Mouse (Mus musculus) neural tube, embryonic 13.5 days (tissue): ENCODE results near the gene Tes. TPM values are rescaled to one million over a fixed set of nuclear protein-coding genes. Genes with fewer than 3 reads are reported as not detected.

Source experiments
- ATAC-seq: fragments of 200-750 bp; cut with Nextera tagmentation; 2 replicates; pipeline ENCODE4 v1.8.0; 2017; ENCODE audit warnings: low read depth, mild to moderate bottlenecking, moderate TSS enrichment, moderate library complexity
- H3K27ac ChIP-seq: fragments of 300-500 bp; sonication (generic); replicated peaks from 2 replicates; pipeline ENCODE4 v1.5.1; 2015; ENCODE audit warnings: moderate library complexity, mild to moderate bottlenecking, inconsistent platforms
- H3K27me3 ChIP-seq: fragments of 300-500 bp; sonication (generic); 2 replicates; pipeline ENCODE4 v1.6.1; 2015; ENCODE audit warnings: mild to moderate bottlenecking, inconsistent platforms
- H3K36me3 ChIP-seq: fragments of 300-500 bp; sonication (generic); 2 replicates; pipeline ENCODE4 v1.6.1; 2015; ENCODE audit warnings: mild to moderate bottlenecking, inconsistent platforms
- H3K4me1 ChIP-seq: fragments of 300-500 bp; sonication (generic); replicated peaks from 2 replicates; pipeline ENCODE4 v1.6.1; 2015; ENCODE audit warnings: inconsistent platforms
- H3K4me2 ChIP-seq: fragments of 300-500 bp; sonication (generic); 2 replicates; pipeline ENCODE4 v1.6.1; 2015; ENCODE audit warnings: inconsistent platforms, mild to moderate bottlenecking, moderate library complexity
- H3K4me3 ChIP-seq: fragments of 300-500 bp; sonication (generic); 2 replicates; pipeline ENCODE4 v1.5.1; 2015; ENCODE audit warnings: mild to moderate bottlenecking, inconsistent platforms
- H3K9ac ChIP-seq: fragments of 300-500 bp; sonication (generic); 2 replicates; pipeline ENCODE4 v1.6.1; 2015; ENCODE audit warnings: moderate library complexity, mild to moderate bottlenecking, inconsistent platforms
- H3K9me3 ChIP-seq: fragments of 300-500 bp; sonication (generic); 2 replicates; pipeline ENCODE4 v1.6.1; 2016; ENCODE audit warnings: inconsistent platforms
- WGBS: fragments of 180-500 bp; shearing (Covaris S2); methylation state at CpG from one replicate; pipeline ENCODE4 v1.1.7; 2015; 5-methylcytosine and 5-hydroxymethylcytosine counted together
- polyA plus RNA-seq: library from polyadenylated mRNA; unstranded; fragments of >200 nt; fragmentation: Nextera tagmentation; extraction: Ambion mirVana; gene quantifications from 2 replicates; pipeline ENCODE4 v1.2.1, GENCODE M21; 2015

The Tes gene
- polyA plus RNA-seq, 1 experiment from 2014 or later: 72.7 TPM

GRCm38 (mm10) chr6:17115046-17115790 lies 50.3 kb downstream of the Tes start:
- Histone ChIP-seq H3K9me3 (no peaks in the 10 kb centered on the region), H3K27ac (no peak overlapping the region), H3K9ac (no peak overlapping the region), H3K4me3 (no peak overlapping the region), H3K36me3 (no peaks in the 10 kb centered on the region), H3K4me1 (no peaks in the 10 kb centered on the region), H3K4me2 (no peak overlapping the region), H3K27me3 (no peaks in the 10 kb centered on the region)
- ATAC-seq: no peak
- 78% methylated on average over 2 of the region's 2 CpGs for WGBS

- no peaks in the 10 kb centered on the region for H3K4me1 ChIP-seq
- ATAC-seq: no peak
These were observed 54.7 kb downstream of the Tes start for GRCm38 (mm10) chr6:17119521-17120232.

GRCm38 (mm10) chr6:17140021-17140420 lies 75.1 kb downstream of the Tes start:
- H3K27ac ChIP-seq: no peak overlapping the region
- no peak overlapping the region for H3K4me3 ChIP-seq
- H3K4me1 ChIP-seq: peaks cover 9% of the 10 kb centered on the region; the same call in 1 of the 2 replicates
- H3K27me3 ChIP-seq: no peaks in the 10 kb centered on the region
- 85% methylated on average over 2 of the region's 2 CpGs for WGBS
- ATAC-seq: no peak
- H3K4me2 ChIP-seq: no peak overlapping the region
- no peak overlapping the region for H3K9ac ChIP-seq
- no peaks in the 10 kb centered on the region for H3K36me3 ChIP-seq
- H3K9me3 ChIP-seq: no peaks in the 10 kb centered on the region

More at GRCm38 (mm10) chr6:17119521-17120232, 54.7 kb downstream of the Tes start:
- 92% methylated on average over 7 of the region's 7 CpGs for WGBS
- no peak overlapping the region for H3K4me2 ChIP-seq
- H3K27ac ChIP-seq: no peak overlapping the region
- H3K9ac ChIP-seq: no peak overlapping the region
- H3K9me3 ChIP-seq: no peaks in the 10 kb centered on the region
- no peaks in the 10 kb centered on the region for H3K27me3 ChIP-seq
- H3K4me3 ChIP-seq: no peak overlapping the region
- no peaks in the 10 kb centered on the region for H3K36me3 ChIP-seq

- ATAC-seq: peak; percentile 23; the same call in 1 of the 2 replicates
- Histone ChIP-seq H3K27ac (no peak overlapping the region), H3K4me1 (peaks cover 9% of the 10 kb centered on the region; the same call in 1 of the 2 replicates), H3K9me3 (no peaks in the 10 kb centered on the region), H3K36me3 (no peaks in the 10 kb centered on the region), H3K27me3 (no peaks in the 10 kb centered on the region), H3K9ac (no peak overlapping the region), H3K4me3 (no peak overlapping the region), H3K4me2 (no peak overlapping the region)
- WGBS: 19% methylated on average over 4 of the region's 4 CpGs
These were observed 77.8 kb downstream of the Tes start for GRCm38 (mm10) chr6:17142577-17143359.

- 80% methylated on average over 4 of the region's 4 CpGs for WGBS
- Histone ChIP-seq H3K27me3 (no peaks in the 10 kb centered on the region), H3K4me2 (no peak overlapping the region), H3K4me3 (no peak overlapping the region), H3K9me3 (no peaks in the 10 kb centered on the region), H3K9ac (no peak overlapping the region), H3K4me1 (no peaks in the 10 kb centered on the region), H3K36me3 (no peaks in the 10 kb centered on the region), H3K27ac (no peak overlapping the region)
- no peak for ATAC-seq
These were observed 86.2 kb downstream of the Tes start for GRCm38 (mm10) chr6:17151071-17151715.

GRCm38 (mm10) chr6:17152551-17152950 lies 87.6 kb downstream of the Tes start:
- no peaks in the 10 kb centered on the region for H3K36me3 ChIP-seq
- WGBS: 10% methylated on average over 3 of the region's 3 CpGs
- no peak overlapping the region for H3K4me3 ChIP-seq
- no peak overlapping the region for H3K4me2 ChIP-seq
- no peaks in the 10 kb centered on the region for H3K4me1 ChIP-seq
- no peak overlapping the region for H3K9ac ChIP-seq
- H3K9me3 ChIP-seq: no peaks in the 10 kb centered on the region
- H3K27ac ChIP-seq: no peak overlapping the region
- H3K27me3 ChIP-seq: no peaks in the 10 kb centered on the region
- no peak for ATAC-seq

Other genes starting within 250 kb of the Tes start
- 0.61 and 0.85 TPM in 2 replicates for gene Tfec, start 166.7 kb upstream of the Tes start, polyA plus RNA-seq
- gene Cav2, start 216.0 kb downstream of the Tes start, polyA plus RNA-seq: 12.8 and 14.9 TPM in 2 replicates
- 35.3 and 43.4 TPM in 2 replicates for gene Cav1, start 241.2 kb downstream of the Tes start, polyA plus RNA-seq